Mouse (Mus musculus) adrenal gland, postnatal 10 days (tissue): ENCODE measurements at regions not wholly inside any gene's neighbourhood (a gene's known extent, or its start where the extent isn't known, plus 50 kb on each side); places are given as distances from the start of the nearest gene placed in this dataset.
A peak's percentile ranks its signal among the peaks of the same experiment; 100 is the strongest.
"Not testable (repeated sequence)": the region's sequence is repeated elsewhere in the genome, so short reads cannot be mapped to it uniquely, and the experiment has no call there.

Experiments used
- DNase-seq: peaks from one replicate; pipeline ENCODE4 v3.0.0; 2021; ENCODE audit warnings: mixed read lengths

- no peak for DNase-seq
Observed at GRCm38 (mm10) chr2:78064321-78065037, 118.3 kb upstream of the Cwc22 start.

GRCm38 (mm10) chr2:78059801-78060416, 113.7 kb upstream of the Cwc22 start:
- no peak for DNase-seq

- DNase-seq: no peak
Observed at GRCm38 (mm10) chr2:78058988-78059387, 112.8 kb upstream of the Cwc22 start.

GRCm38 (mm10) chr2:78053910-78054309, 107.7 kb upstream of the Cwc22 start:
- no peak for DNase-seq

GRCm38 (mm10) chr2:78050542-78050941, 104.4 kb upstream of the Cwc22 start:
- DNase-seq: no peak

- DNase-seq: peak; percentile 86
Observed at GRCm38 (mm10) chr2:78049248-78049874, 103.2 kb upstream of the Cwc22 start.

GRCm38 (mm10) chr2:78048706-78049055, 102.5 kb upstream of the Cwc22 start:
- DNase-seq: peak; percentile 11

GRCm38 (mm10) chr2:78048030-78048705, 102.0 kb upstream of the Cwc22 start:
- no peak for DNase-seq

GRCm38 (mm10) chr2:78027319-78027718, 81.1 kb upstream of the Cwc22 start:
- DNase-seq: no peak

- no peak for DNase-seq
Observed at GRCm38 (mm10) chr2:78026808-78027207, 80.6 kb upstream of the Cwc22 start.

GRCm38 (mm10) chr2:78025651-78026435, 79.7 kb upstream of the Cwc22 start:
- no peak for DNase-seq

- DNase-seq: no peak
Observed at GRCm38 (mm10) chr2:78024981-78025565, 78.9 kb upstream of the Cwc22 start.

- DNase-seq: no peak
Observed at GRCm38 (mm10) chr2:78023916-78024685, 77.9 kb upstream of the Cwc22 start.

- no peak for DNase-seq
Observed at GRCm38 (mm10) chr2:78023416-78023815, 77.2 kb upstream of the Cwc22 start.

- DNase-seq: no peak
Observed at GRCm38 (mm10) chr2:78022756-78023155, 76.6 kb upstream of the Cwc22 start.

- DNase-seq: no peak
Observed at GRCm38 (mm10) chr2:78021905-78022304, 75.7 kb upstream of the Cwc22 start.

- DNase-seq: no peak
Observed at GRCm38 (mm10) chr2:78021356-78021900, 75.3 kb upstream of the Cwc22 start.

- DNase-seq: no peak
Observed at GRCm38 (mm10) chr2:78020516-78020915, 74.3 kb upstream of the Cwc22 start.

- DNase-seq: no peak
Observed at GRCm38 (mm10) chr2:78019916-78020315, 73.7 kb upstream of the Cwc22 start.

- not testable (repeated sequence) for DNase-seq
Observed at GRCm38 (mm10) chr2:78012441-78012840, 66.3 kb upstream of the Cwc22 start.

- DNase-seq: no peak
Observed at GRCm38 (mm10) chr2:78011821-78012220, 65.6 kb upstream of the Cwc22 start.
